ENCODE assay signal across 15 mouse cellular contexts in the genomic region with DNA sequence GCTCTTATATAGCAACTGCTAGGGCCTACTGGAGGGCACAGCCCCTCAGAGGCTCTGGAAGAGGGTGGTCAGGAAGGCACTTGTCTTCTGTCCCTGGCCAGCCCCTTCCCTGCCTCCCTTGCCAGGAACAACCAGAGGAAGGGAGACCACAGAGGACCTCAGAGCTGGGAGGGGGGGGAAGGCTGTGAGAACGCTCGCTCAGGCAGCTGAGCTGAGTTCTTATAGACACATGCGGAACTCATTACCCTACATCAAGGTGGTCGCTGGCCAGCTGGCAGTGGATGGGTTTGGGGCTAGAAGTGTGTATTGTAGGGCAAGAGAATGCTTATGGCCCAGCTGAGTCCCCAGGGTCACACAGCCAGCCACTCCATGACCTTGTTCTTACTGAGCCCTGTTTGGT. TPM values are rescaled to one million over a fixed set of nuclear protein-coding genes. Genes with fewer than 3 reads are reported as not detected.
A peak's percentile ranks its signal among the peaks of the same experiment; 100 is the strongest.
DNase-seq lines count a peak whose midpoint lies in the region; ATAC-seq lines count a peak whose summit lies in the region.
"Had no signal": no experiment of that assay in that cellular context is flagged by ENCODE, and none has a peak within 500 bp of the region (broad histone marks: within the 10 kb centered on the region; RNA-seq: fewer than 3 reads in every experiment).

No protein-coding gene starts in this region.

- WGBS in heart, embryonic 12.5 days = 65% methylated on average over 4 of the region's 4 CpGs
- WGBS in limb, embryonic 10.5 days = 16% methylated on average over 4 of the region's 4 CpGs

- H3K9me3 ChIP-seq in heart, embryonic 12.5 days (replicated peaks) = no peaks in the 10 kb centered on the region
- H3K9me3 ChIP-seq in limb, embryonic 10.5 days (replicated peaks) = no peaks in the 10 kb centered on the region
- H3K9me3 ChIP-seq: kidney, embryonic 15.5 days; liver, embryonic 13.5 days had no signal

- H3K4me2 ChIP-seq in heart, embryonic 12.5 days = no peak overlapping the region
- H3K4me2 ChIP-seq: kidney, embryonic 15.5 days; liver, embryonic 13.5 days had no signal

- DNase-seq in heart, adult 18-20 months = no peak
- peak; percentile 16 for DNase-seq in thymus, postnatal 4 days
- no peak for DNase-seq in thymus, postnatal 10 days (ENCODE audit: low spot score in 2 of 2)
- DNase-seq in limb, embryonic 10.5 days (ENCODE audit: low spot score) = peak; percentile 85
- no peak for DNase-seq in ovary, adult 18-20 months (ENCODE audit: low spot score)
- DNase-seq in right cerebral cortex, adult 18-20 months = no peak
- DNase-seq: cerebellum, postnatal 36 days; gastrocnemius, postnatal 25 days; liver, embryonic 13.5 days; thymus, postnatal 14 days had no signal

- peak overlapping the region; percentile 15; the same call in 1 of the 2 replicates for H3K27ac ChIP-seq in heart, embryonic 12.5 days (ENCODE audit: poor library complexity, severe bottlenecking)
- peak overlapping the region; percentile 84 for H3K27ac ChIP-seq in limb, embryonic 10.5 days
- H3K27ac ChIP-seq: kidney, embryonic 15.5 days; layer of hippocampus, adult 2 months; liver, embryonic 13.5 days had no signal

- H3K4me3 ChIP-seq in heart, embryonic 12.5 days = no peak overlapping the region
- peak overlapping the region; percentile 29; the same call in 1 of the 2 replicates for H3K4me3 ChIP-seq in limb, embryonic 10.5 days
- H3K4me3 ChIP-seq: kidney, embryonic 15.5 days; layer of hippocampus, adult 2 months; liver, embryonic 13.5 days; megakaryocyte, embryonic 14.5 days had no signal

- no peak for ATAC-seq in heart, embryonic 12.5 days (ENCODE audit: insufficient number of reproducible peaks, low FRiP score)
- ATAC-seq: Patski had no signal

- peaks cover 39% of the 10 kb centered on the region for H3K4me1 ChIP-seq in heart, embryonic 12.5 days (replicated peaks)
- peaks cover 65% of the 10 kb centered on the region for H3K4me1 ChIP-seq in limb, embryonic 10.5 days

- H3K36me3 ChIP-seq in heart, embryonic 12.5 days = no peaks in the 10 kb centered on the region
- 0 out of 2 replicates have a peak, but pooled peaks cover under 1% of the 10 kb centered on the region for H3K36me3 ChIP-seq in limb, embryonic 10.5 days
- H3K36me3 ChIP-seq: liver, embryonic 13.5 days had no signal

- H3K9ac ChIP-seq in heart, embryonic 12.5 days = peak overlapping the region; percentile 35; the same call in 1 of the 2 replicates
- H3K9ac ChIP-seq: kidney, embryonic 15.5 days; liver, embryonic 13.5 days had no signal

- H3K27me3 ChIP-seq in heart, embryonic 12.5 days (replicated peaks) = 0 out of 2 replicates have a peak, but pooled peaks cover 9% of the 10 kb centered on the region
- H3K27me3 ChIP-seq in limb, embryonic 10.5 days (ENCODE audit: low read depth, poor library complexity, severe bottlenecking) = no peaks in the 10 kb centered on the region
- H3K27me3 ChIP-seq: kidney, embryonic 15.5 days; Patski had no signal

RNA-seq across cellular contexts. Expression of gene Id3, which starts 7.3 kb away (rescaled TPM):
- polyA plus RNA-seq in heart, embryonic 12.5 days (2016; fragmentation: Nextera tagmentation; extraction: Ambion mirVana) = 320 and 321 TPM in 2 replicates
- 10 to 100 TPM; 58.3 to 64.3 TPM for total RNA-seq in heart, adult 18-20 months (2021)
- 375 and 475 TPM in 2 replicates for polyA plus RNA-seq in limb, embryonic 10.5 days (2016; fragmentation: Nextera tagmentation; extraction: Ambion mirVana)

RNA-seq across cellular contexts. Expression of gene E2f2, which starts 21.6 kb away (rescaled TPM):
- 8.1 and 9.3 TPM in 2 replicates for polyA plus RNA-seq in heart, embryonic 12.5 days (2016; fragmentation: Nextera tagmentation; extraction: Ambion mirVana)
- total RNA-seq in heart, adult 18-20 months (2021) = 1 to 10 TPM; 1.3 to 1.4 TPM
- 6.4 and 7.3 TPM in 2 replicates for polyA plus RNA-seq in limb, embryonic 10.5 days (2016; fragmentation: Nextera tagmentation; extraction: Ambion mirVana)

RNA-seq across cellular contexts. Expression of gene Asap3, which starts 55.6 kb away (rescaled TPM):
- polyA plus RNA-seq in heart, embryonic 12.5 days (2016; fragmentation: Nextera tagmentation; extraction: Ambion mirVana) = 2.9 and 3.4 TPM in 2 replicates
- 1 to 10 TPM; 7.6 to 9.1 TPM for total RNA-seq in heart, adult 18-20 months (2021)
- 2.3 and 3.7 TPM in 2 replicates for polyA plus RNA-seq in limb, embryonic 10.5 days (2016; fragmentation: Nextera tagmentation; extraction: Ambion mirVana)

Comparison
In these comparisons a context has a peak if more than half of its experiments do, and no peak if none do; other contexts are left out.
1. DNase-seq: peak in thymus, postnatal 4 days (single experiment) and limb, embryonic 10.5 days (single experiment); none in heart, adult 18-20 months (0 of 2), thymus, postnatal 10 days (0 of 2), ovary, adult 18-20 months (single experiment) and right cerebral cortex, adult 18-20 months (single experiment).